Mouse (Mus musculus) midbrain, embryonic 10.5 days (tissue): Measurements from ENCODE around the gene Plb1. TPM values are rescaled to one million over a fixed set of nuclear protein-coding genes. Genes with fewer than 3 reads are reported as not detected.

Experiments used
- DNase-seq: peaks from one replicate; pipeline ENCODE4 v3.0.0-alpha.2; 2017; ENCODE audit warnings: low spot score
- H3K27ac ChIP-seq: fragments of 300-500 bp; sonication (generic); replicated peaks from 2 replicates; pipeline ENCODE4 v1.5.1; 2016; ENCODE audit warnings: mild to moderate bottlenecking
- H3K27me3 ChIP-seq: fragments of 300-500 bp; sonication (generic); 2 replicates; pipeline ENCODE4 v1.6.1; 2016; ENCODE audit warnings: low read depth, mild to moderate bottlenecking; ENCODE audit not compliant: poor library complexity, severe bottlenecking
- H3K36me3 ChIP-seq: fragments of 300-500 bp; sonication (generic); 2 replicates; pipeline ENCODE4 v1.6.1; 2016; ENCODE audit warnings: mild to moderate bottlenecking, moderate library complexity
- H3K4me1 ChIP-seq: fragments of 300-500 bp; sonication (generic); 2 replicates; pipeline ENCODE4 v1.6.1; 2016
- H3K4me3 ChIP-seq: fragments of 300-500 bp; sonication (generic); 2 replicates; pipeline ENCODE4 v1.5.1; 2016; ENCODE audit warnings: mild to moderate bottlenecking, moderate library complexity
- H3K9me3 ChIP-seq: fragments of 300-500 bp; sonication (generic); replicated peaks from 2 replicates; pipeline ENCODE4 v1.6.1; 2016; ENCODE audit warnings: mild to moderate bottlenecking
- WGBS: fragments of 180-500 bp; shearing (Covaris S2); methylation state at CpG from one replicate; pipeline ENCODE4 v1.1.7; 2016; 5-methylcytosine and 5-hydroxymethylcytosine counted together
- polyA plus RNA-seq: library from polyadenylated mRNA; unstranded; fragments of >200 nt; fragmentation: Nextera tagmentation; extraction: Ambion mirVana; gene quantifications from 2 replicates; pipeline ENCODE4 v1.2.1, GENCODE M21; 2016

The Plb1 gene
- polyA plus RNA-seq, 1 experiment from 2014 or later, result 0.05 TPM

- no peak for DNase-seq
- 61% methylated on average over 3 of the region's 3 CpGs for WGBS
- Histone ChIP-seq H3K27me3 (no peaks in the 10 kb centered on the region), H3K4me3 (no peak overlapping the region), H3K4me1 (peaks cover 12% of the 10 kb centered on the region; the same call in 1 of the 2 replicates), H3K9me3 (no peaks in the 10 kb centered on the region), H3K27ac (no peak overlapping the region), H3K36me3 (no peaks in the 10 kb centered on the region)
Observed at GRCm38 (mm10) chr5:32410954-32411688, 178.6 kb downstream of the Plb1 start.

GRCm38 (mm10) chr5:32412186-32412950 is 179.9 kb downstream of the Plb1 start:
- Histone ChIP-seq H3K4me1 (peaks cover 12% of the 10 kb centered on the region; the same call in 1 of the 2 replicates), H3K36me3 (no peaks in the 10 kb centered on the region), H3K9me3 (no peaks in the 10 kb centered on the region), H3K27me3 (no peaks in the 10 kb centered on the region), H3K27ac (no peak overlapping the region), H3K4me3 (no peak overlapping the region)
- no peak for DNase-seq
- 32% methylated on average over 1 of the region's 1 CpGs for WGBS

GRCm38 (mm10) chr5:32413083-32413482 is 180.6 kb downstream of the Plb1 start:
- Histone ChIP-seq H3K36me3 (no peaks in the 10 kb centered on the region), H3K4me1 (peaks cover 12% of the 10 kb centered on the region; the same call in 1 of the 2 replicates), H3K27me3 (no peaks in the 10 kb centered on the region), H3K9me3 (no peaks in the 10 kb centered on the region), H3K27ac (no peak overlapping the region), H3K4me3 (no peak overlapping the region)
- no peak for DNase-seq
- WGBS, result 74% methylated on average over 2 of the region's 2 CpGs

- Histone ChIP-seq H3K36me3 (no peaks in the 10 kb centered on the region), H3K27ac (no peak overlapping the region), H3K4me3 (no peak overlapping the region), H3K9me3 (no peaks in the 10 kb centered on the region), H3K27me3 (no peaks in the 10 kb centered on the region), H3K4me1 (peaks cover 12% of the 10 kb centered on the region; the same call in 1 of the 2 replicates)
- 66% methylated on average over 2 of the region's 2 CpGs for WGBS
- no peak for DNase-seq
Observed at GRCm38 (mm10) chr5:32413569-32413968, 181.1 kb downstream of the Plb1 start.

- peaks cover 12% of the 10 kb centered on the region; the same call in 1 of the 2 replicates for H3K4me1 ChIP-seq
- no peaks in the 10 kb centered on the region for H3K27me3 ChIP-seq
- no peak for DNase-seq
- no peak overlapping the region for H3K27ac ChIP-seq
- WGBS, result 81% methylated on average over 5 of the region's 5 CpGs
- no peak overlapping the region for H3K4me3 ChIP-seq
- H3K9me3 ChIP-seq, result no peaks in the 10 kb centered on the region
- no peaks in the 10 kb centered on the region for H3K36me3 ChIP-seq
Observed at GRCm38 (mm10) chr5:32414461-32414985, 182.0 kb downstream of the Plb1 start.

- H3K4me3 ChIP-seq, result no peak overlapping the region
- no peaks in the 10 kb centered on the region for H3K36me3 ChIP-seq
- H3K27ac ChIP-seq, result no peak overlapping the region
- no peaks in the 10 kb centered on the region for H3K9me3 ChIP-seq
- 90% methylated on average over 6 of the region's 6 CpGs for WGBS
- H3K4me1 ChIP-seq, result peaks cover 12% of the 10 kb centered on the region; the same call in 1 of the 2 replicates
- no peak for DNase-seq
- H3K27me3 ChIP-seq, result no peaks in the 10 kb centered on the region
Observed at GRCm38 (mm10) chr5:32415554-32415953, 183.0 kb downstream of the Plb1 start.

Other genes with a start within 250 kb of the Plb1 start
- gene Fosl2, start 96.9 kb upstream of the Plb1 start, polyA plus RNA-seq, result 0.40 and 0.41 TPM in 2 replicates
- gene Ppp1cb, start 226.1 kb downstream of the Plb1 start, polyA plus RNA-seq, result 205 and 213 TPM in 2 replicates